In genomic region chr3:81938924-81939323, GRCm38 (mm10) we compare ENCODE assay signal across 24 mouse cellular contexts. TPM values are rescaled to one million over a fixed set of nuclear protein-coding genes. Genes with fewer than 3 reads are reported as not detected.
DNase-seq lines count a peak whose midpoint lies in the region; ATAC-seq and TF ChIP-seq lines count a peak whose summit lies in the region.
"Had no signal": no experiment of that assay in that cellular context is flagged by ENCODE, and none has a peak within 500 bp of the region (broad histone marks: within the 10 kb centered on the region; RNA-seq: fewer than 3 reads in every experiment).

No protein-coding gene starts in this region.

- no peak overlapping the region for H3K4me2 ChIP-seq in liver, embryonic 11.5 days
- H3K4me2 ChIP-seq in hindbrain, embryonic 11.5 days (replicated peaks; ENCODE audit: low read depth, low read length) = no peak overlapping the region
- H3K4me2 ChIP-seq: embryonic facial prominence, embryonic 15.5 days; forebrain, embryonic 15.5 days; limb, embryonic 15.5 days; midbrain, embryonic 15.5 days had no signal

- no peaks in the 10 kb centered on the region for H3K9me3 ChIP-seq in liver, embryonic 11.5 days (ENCODE audit: control insufficient read depth, low read length)
- H3K9me3 ChIP-seq in hindbrain, embryonic 11.5 days (ENCODE audit: control insufficient read depth, low read length) = no peaks in the 10 kb centered on the region
- H3K9me3 ChIP-seq: embryonic facial prominence, embryonic 15.5 days; forebrain, embryonic 15.5 days; heart, embryonic 10.5 days; limb, embryonic 15.5 days; midbrain, embryonic 15.5 days had no signal

- H3K4me1 ChIP-seq in liver, adult 2 months (ENCODE audit: control insufficient read depth, insufficient read depth, low read length) = peaks cover 2% of the 10 kb centered on the region; the same call in 1 of the 2 replicates
- no peaks in the 10 kb centered on the region for H3K4me1 ChIP-seq in liver, embryonic 11.5 days (replicated peaks; ENCODE audit: control insufficient read depth, insufficient read depth, low read length)
- H3K4me1 ChIP-seq in hindbrain, embryonic 11.5 days (replicated peaks; ENCODE audit: control insufficient read depth, insufficient read depth, low read length) = no peaks in the 10 kb centered on the region
- H3K4me1 ChIP-seq: embryonic facial prominence, embryonic 15.5 days; forebrain, embryonic 15.5 days; limb, embryonic 15.5 days; midbrain, embryonic 15.5 days had no signal

- 61% methylated on average over 3 of the region's 3 CpGs for WGBS in liver, adult 2 months
- 50% methylated on average over 3 of the region's 3 CpGs for WGBS in liver, embryonic 11.5 days
- 90% methylated on average over 3 of the region's 3 CpGs for WGBS in hindbrain, embryonic 11.5 days

- H3K27me3 ChIP-seq in liver, adult 2 months (ENCODE audit: control insufficient read depth, insufficient read depth, low read length) = no peaks in the 10 kb centered on the region
- H3K27me3 ChIP-seq in liver, embryonic 11.5 days (replicated peaks; ENCODE audit: control insufficient read depth, insufficient read depth, low read length) = no peaks in the 10 kb centered on the region
- H3K27me3 ChIP-seq in hindbrain, embryonic 11.5 days (ENCODE audit: control insufficient read depth, insufficient read depth, low read length) = no peaks in the 10 kb centered on the region
- H3K27me3 ChIP-seq: CH12.LX; embryonic facial prominence, embryonic 15.5 days; forebrain, embryonic 15.5 days; limb, embryonic 15.5 days; midbrain, embryonic 15.5 days had no signal

- peaks cover 9% of the 10 kb centered on the region; the same call in 1 of the 2 replicates for H3K79me2 ChIP-seq in liver, adult 2 months (ENCODE audit: control insufficient read depth, insufficient read depth, low read length)

- no peak overlapping the region for H3K4me3 ChIP-seq in liver, adult 2 months (ENCODE audit: insufficient read depth, low read depth, low read length)
- H3K4me3 ChIP-seq in liver, embryonic 11.5 days (ENCODE audit: low read depth, low read length) = no peak overlapping the region
- no peak overlapping the region for H3K4me3 ChIP-seq in hindbrain, embryonic 11.5 days (ENCODE audit: low read depth, low read length)
- H3K4me3 ChIP-seq: embryonic facial prominence, embryonic 15.5 days; forebrain, embryonic 15.5 days; gastrocnemius, adult 2 months; heart, embryonic 10.5 days; left cerebral cortex, adult 2 months; limb, embryonic 15.5 days; midbrain, embryonic 15.5 days had no signal

- no peak for ATAC-seq in liver, embryonic 11.5 days (replicated peaks; ENCODE audit: low FRiP score)
- ATAC-seq in megakaryocyte progenitor cell, adult 5-6 weeks (replicated peaks; ENCODE audit: poor library complexity) = peak; percentile 46; the same call in 1 of the 2 replicates
- ATAC-seq in hindbrain, embryonic 11.5 days (ENCODE audit: low FRiP score) = no peak
- ATAC-seq: activated CD4-positive, CD25-positive, alpha-beta regulatory T cell, adult 4 months; forebrain, embryonic 15.5 days; hindbrain, postnatal 0 days; midbrain, embryonic 15.5 days had no signal

- peaks cover 18% of the 10 kb centered on the region for H3K36me3 ChIP-seq in liver, adult 2 months (ENCODE audit: control insufficient read depth, insufficient read depth, low read length)
- no peaks in the 10 kb centered on the region for H3K36me3 ChIP-seq in liver, embryonic 11.5 days (ENCODE audit: control insufficient read depth, insufficient read depth, low read length)
- no peaks in the 10 kb centered on the region for H3K36me3 ChIP-seq in hindbrain, embryonic 11.5 days (ENCODE audit: control insufficient read depth, insufficient read depth, low read length)
- H3K36me3 ChIP-seq: embryonic facial prominence, embryonic 15.5 days; forebrain, embryonic 15.5 days; heart, embryonic 10.5 days; limb, embryonic 15.5 days; midbrain, embryonic 15.5 days had no signal

- no peak overlapping the region for H3K27ac ChIP-seq in liver, adult 2 months (replicated peaks; ENCODE audit: insufficient read depth, low read depth, low read length)
- no peak overlapping the region for H3K27ac ChIP-seq in liver, embryonic 11.5 days (ENCODE audit: low read depth, low read length)
- H3K27ac ChIP-seq in hindbrain, embryonic 11.5 days (ENCODE audit: low read depth, low read length) = no peak overlapping the region
- H3K27ac ChIP-seq: embryonic facial prominence, embryonic 15.5 days; forebrain, embryonic 15.5 days; gastrocnemius, adult 2 months; heart, embryonic 10.5 days; hindbrain, postnatal 0 days; left cerebral cortex, adult 2 months; limb, embryonic 15.5 days; macrophage; midbrain, embryonic 15.5 days had no signal

- no peak for TF ChIP-seq POLR2A in liver, adult 2 months (IDR thresholded peaks at IDR 0.05; ENCODE audit: extremely low read depth, insufficient read depth, low read length)

- TF ChIP-seq CTCF in liver, adult 2 months (IDR thresholded peaks at IDR 0.05; ENCODE audit: low read depth, low read length) = no peak

- H3K9ac ChIP-seq in liver, adult 2 months (ENCODE audit: low read depth, low read length) = no peak overlapping the region
- H3K9ac ChIP-seq in liver, embryonic 11.5 days (ENCODE audit: low read depth, low read length) = no peak overlapping the region
- no peak overlapping the region for H3K9ac ChIP-seq in hindbrain, embryonic 11.5 days (ENCODE audit: low read depth, low read length)
- H3K9ac ChIP-seq: embryonic facial prominence, embryonic 15.5 days; forebrain, embryonic 15.5 days; limb, embryonic 15.5 days; midbrain, embryonic 15.5 days had no signal

- peak; percentile 56 to 73 for DNase-seq in adrenal gland, adult (ENCODE audit: inconsistent age in 2 of 2, low spot score in 1 of 2)
- no peak for DNase-seq in adrenal gland, postnatal 4 days (ENCODE audit: low spot score in 2 of 2)
- peak; percentile 61 for DNase-seq in liver, adult 2 months (ENCODE audit: extremely low read depth, low read depth, low spot score)
- no peak for DNase-seq in liver, embryonic 11.5 days (ENCODE audit: low spot score)
- peak; percentile 72 for DNase-seq in fat pad, adult 2 months (ENCODE audit: extremely low read depth, low read depth, low spot score)
- no peak for DNase-seq in frontal cortex, postnatal 14 days (ENCODE audit: low spot score in 2 of 2)
- no peak for DNase-seq in hindbrain, embryonic 11.5 days (ENCODE audit: low spot score)
- DNase-seq: cerebellum, adult 9-10 months; gastrocnemius, adult 2 months; heart, postnatal 36 days; right cerebral cortex, postnatal 4 days had no signal

RNA-seq across cellular contexts. Expression of gene Ctso, which starts 6.5 kb away (rescaled TPM):
- 10 to 100 TPM; 50.8 to 54.8 TPM for total RNA-seq in adrenal gland, postnatal 4 days (2021)
- total RNA-seq in liver, adult 2 months (2014; rRNA removed) = 43.8 and 54.7 TPM in 2 replicates
- 14.3 and 15.3 TPM in 2 replicates for polyA plus RNA-seq in liver, adult 2 months (2012; rRNA removed)
- 6.5 and 8.1 TPM in 2 replicates for polyA plus RNA-seq in liver, embryonic 11.5 days (2014; fragmentation: Nextera tagmentation; extraction: Ambion mirVana)
- total RNA-seq in megakaryocyte progenitor cell, adult 5-6 weeks (2015) = 10.3 and 12.2 TPM in 2 replicates
- 4.2 and 10.5 TPM in 2 replicates for total RNA-seq in megakaryocyte progenitor cell, adult 5-6 weeks (2017)
- polyA plus RNA-seq in hindbrain, embryonic 11.5 days (2014; fragmentation: Nextera tagmentation; extraction: Ambion mirVana) = 10.4 and 11.2 TPM in 2 replicates

RNA-seq across cellular contexts. Expression of gene Tdo2, which starts 37.1 kb away (rescaled TPM):
- 1 to 10 TPM in 1 of 2 experiments, under 1 TPM in 1; 0.22 to 4.4 TPM for total RNA-seq in adrenal gland, postnatal 4 days (2021)
- 2,393 and 2,551 TPM in 2 replicates for total RNA-seq in liver, adult 2 months (2014; rRNA removed)
- polyA plus RNA-seq in liver, adult 2 months (2012; rRNA removed) = 931 and 1,118 TPM in 2 replicates
- 0.38 and 0.71 TPM in 2 replicates for polyA plus RNA-seq in liver, embryonic 11.5 days (2014; fragmentation: Nextera tagmentation; extraction: Ambion mirVana)
- total RNA-seq in megakaryocyte progenitor cell, adult 5-6 weeks (2015) = not detected in 2 replicates
- total RNA-seq in megakaryocyte progenitor cell, adult 5-6 weeks (2017) = not detected in 2 replicates
- polyA plus RNA-seq in hindbrain, embryonic 11.5 days (2014; fragmentation: Nextera tagmentation; extraction: Ambion mirVana) = 0.05 TPM in 1 of 2 replicates, not detected in the other
- total RNA-seq: CH12.LX; gastrocnemius, adult 2 months; heart, postnatal 36 days; hindbrain, postnatal 0 days had no signal
- polyA plus RNA-seq: macrophage; midbrain, embryonic 15.5 days had no signal

RNA-seq across cellular contexts. Expression of gene Asic5, which starts 43.2 kb away (rescaled TPM):
- under 1 TPM in 1 of 2 experiments, not detected in 1; 0.28 TPM for total RNA-seq in adrenal gland, postnatal 4 days (2021)
- 7.5 and 8.7 TPM in 2 replicates for total RNA-seq in liver, adult 2 months (2014; rRNA removed)
- polyA plus RNA-seq in liver, adult 2 months (2012; rRNA removed) = 1.1 and 1.7 TPM in 2 replicates
- not detected in 2 replicates for polyA plus RNA-seq in liver, embryonic 11.5 days (2014; fragmentation: Nextera tagmentation; extraction: Ambion mirVana)
- not detected in 2 replicates for total RNA-seq in megakaryocyte progenitor cell, adult 5-6 weeks (2015)
- total RNA-seq in megakaryocyte progenitor cell, adult 5-6 weeks (2017) = not detected in 2 replicates
- polyA plus RNA-seq in hindbrain, embryonic 11.5 days (2014; fragmentation: Nextera tagmentation; extraction: Ambion mirVana) = not detected in 2 replicates
- total RNA-seq: CH12.LX; gastrocnemius, adult 2 months; heart, postnatal 36 days; layer of hippocampus, adult 18-20 months; left cerebral cortex, adult 2 months had no signal
- polyA plus RNA-seq: activated CD4-positive, CD25-positive, alpha-beta regulatory T cell, adult 4 months; embryonic facial prominence, embryonic 15.5 days; forebrain, embryonic 15.5 days; heart, embryonic 10.5 days; hindbrain, postnatal 0 days; kidney, embryonic 14.5 days; limb, embryonic 15.5 days; macrophage; midbrain, embryonic 15.5 days had no signal

Comparison
In these comparisons a context has a peak if more than half of its experiments do, and no peak if none do; other contexts are left out.
1. DNase-seq: peak in adrenal gland, adult (2 of 2), liver, adult 2 months (single experiment) and fat pad, adult 2 months (single experiment); none in adrenal gland, postnatal 4 days (0 of 2), liver, embryonic 11.5 days (single experiment), frontal cortex, postnatal 14 days (0 of 2) and hindbrain, embryonic 11.5 days (single experiment).
2. RNA of gene Tdo2, which starts 37.1 kb away (total RNA-seq): 2,393 to 2,551 TPM in liver, adult 2 months; 0.22 to 4.4 TPM in adrenal gland, postnatal 4 days and not detected in megakaryocyte progenitor cell, adult 5-6 weeks; every median in the first group is over 100 times any median in the second.